Mouse (Mus musculus) thymus, adult 2 months (tissue): ENCODE data around the gene Erf.

Experiments used
- CTCF ChIP-seq: fragments of 200-500 bp; IDR thresholded peaks from 2 replicates; pipeline ENCODE4 v1.5.1; 2012; ENCODE audit warnings: mild to moderate bottlenecking, control low read depth, low read length, moderate library complexity, borderline replicate concordance; ENCODE audit not compliant: control insufficient read depth, poor library complexity, insufficient read depth; ENCODE audit errors: extremely low read depth
- POLR2A ChIP-seq: fragments of 200-500 bp; IDR thresholded peaks from 2 replicates; pipeline ENCODE4 v1.6.1; 2012; ENCODE audit warnings: mild to moderate bottlenecking, low read length, control low read depth, moderate library complexity; ENCODE audit not compliant: control insufficient read depth, poor library complexity, insufficient read depth; ENCODE audit errors: extremely low read depth

- TF ChIP-seq CTCF = no peak
- TF ChIP-seq POLR2A = peak; percentile 88
These were observed 13.1 kb downstream of the Erf start, which contains the start of gene Gsk3a for GRCm38 (mm10) chr7:25237249-25238014.
